Mouse (Mus musculus) embryonic facial prominence, embryonic 14.5 days (tissue): ENCODE measurements at regions not wholly inside any gene's neighbourhood (a gene's known extent, or its start where the extent isn't known, plus 50 kb on each side); places are given as distances from the start of the nearest gene placed in this dataset.
"Not testable (repeated sequence)": the region's sequence is repeated elsewhere in the genome, so short reads cannot be mapped to it uniquely, and the experiment has no call there.

ENCODE experiments used
- ATAC-seq: fragments of 200-750 bp; cut with Nextera tagmentation; 2 replicates; pipeline ENCODE4 v1.8.0; 2017; ENCODE audit warnings: low read depth, moderate number of reproducible peaks, moderate TSS enrichment
- DNase-seq: peaks from one replicate; pipeline ENCODE4 v3.0.0-alpha.2; 2015; ENCODE audit warnings: low spot score
- H3K27ac ChIP-seq: fragments of 300-500 bp; sonication (generic); replicated peaks from 2 replicates; pipeline ENCODE4 v1.5.1; 2014; ENCODE audit warnings: low read depth, mild to moderate bottlenecking, low read length, moderate library complexity
- H3K27me3 ChIP-seq: fragments of 300-500 bp; sonication (generic); replicated peaks from 2 replicates; pipeline ENCODE4 v1.6.1; 2014; ENCODE audit warnings: low read length; ENCODE audit not compliant: control insufficient read depth, insufficient read depth
- H3K36me3 ChIP-seq: fragments of 300-500 bp; sonication (generic); 2 replicates; pipeline ENCODE4 v1.6.1; 2014; ENCODE audit warnings: low read length, mixed read lengths; ENCODE audit not compliant: control insufficient read depth, insufficient read depth
- H3K4me1 ChIP-seq: fragments of 300-500 bp; sonication (generic); 2 replicates; pipeline ENCODE4 v1.6.1; 2014; ENCODE audit warnings: antibody characterized with exemption, low read length; ENCODE audit not compliant: control insufficient read depth, insufficient read depth
- H3K4me2 ChIP-seq: fragments of 300-500 bp; sonication (generic); 2 replicates; pipeline ENCODE4 v1.6.1; 2014; ENCODE audit warnings: low read depth, mild to moderate bottlenecking, low read length, moderate library complexity, mixed read lengths
- H3K4me3 ChIP-seq: fragments of 300-500 bp; sonication (generic); 2 replicates; pipeline ENCODE4 v1.5.1; 2014; ENCODE audit warnings: low read depth, mild to moderate bottlenecking, low read length
- H3K9ac ChIP-seq: fragments of 300-500 bp; sonication (generic); 2 replicates; pipeline ENCODE4 v1.6.1; 2014; ENCODE audit warnings: low read depth, mild to moderate bottlenecking, low read length, moderate library complexity, mixed read lengths
- H3K9me3 ChIP-seq: fragments of 300-500 bp; sonication (generic); 2 replicates; pipeline ENCODE4 v1.6.1; 2016; ENCODE audit warnings: low read length; ENCODE audit not compliant: control insufficient read depth
- WGBS: fragments of 180-500 bp; shearing (Covaris S2); extraction: QIAGEN DNeasy Blood & Tissue Kit; methylation state at CpG from one replicate; pipeline ENCODE4 v1.1.7; 2014; 5-methylcytosine and 5-hydroxymethylcytosine counted together

DNA sequence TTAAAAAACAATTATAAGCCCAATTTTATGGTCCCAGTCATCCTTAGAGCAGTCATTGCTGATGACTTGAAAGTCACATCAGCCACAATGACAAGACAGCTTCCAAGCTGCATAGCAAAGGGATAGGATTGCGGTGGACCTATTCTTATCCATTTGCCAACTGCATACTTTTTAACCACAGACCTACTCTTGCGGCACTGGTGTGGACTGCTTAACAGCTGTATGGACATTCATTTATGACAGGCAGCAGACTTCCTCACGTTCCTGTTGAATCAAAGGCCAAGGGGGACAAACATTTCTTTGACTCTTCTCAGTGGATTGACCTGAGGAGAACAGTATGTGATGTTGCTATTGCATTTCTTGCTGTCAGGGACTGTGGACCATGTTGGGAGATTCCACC, 233.5 kb downstream of the Adgrg6 start:
- no peak for ATAC-seq
- WGBS = 64% methylated on average over 3 of the region's 3 CpGs
- H3K4me1 ChIP-seq = no peaks in the 10 kb centered on the region
- H3K9ac ChIP-seq = no peak overlapping the region
- no peaks in the 10 kb centered on the region for H3K36me3 ChIP-seq
- DNase-seq = no peak
- H3K9me3 ChIP-seq = no peaks in the 10 kb centered on the region
- H3K4me3 ChIP-seq = no peak overlapping the region
- H3K4me2 ChIP-seq = no peak overlapping the region
- no peak overlapping the region for H3K27ac ChIP-seq
- no peaks in the 10 kb centered on the region for H3K27me3 ChIP-seq

DNA sequence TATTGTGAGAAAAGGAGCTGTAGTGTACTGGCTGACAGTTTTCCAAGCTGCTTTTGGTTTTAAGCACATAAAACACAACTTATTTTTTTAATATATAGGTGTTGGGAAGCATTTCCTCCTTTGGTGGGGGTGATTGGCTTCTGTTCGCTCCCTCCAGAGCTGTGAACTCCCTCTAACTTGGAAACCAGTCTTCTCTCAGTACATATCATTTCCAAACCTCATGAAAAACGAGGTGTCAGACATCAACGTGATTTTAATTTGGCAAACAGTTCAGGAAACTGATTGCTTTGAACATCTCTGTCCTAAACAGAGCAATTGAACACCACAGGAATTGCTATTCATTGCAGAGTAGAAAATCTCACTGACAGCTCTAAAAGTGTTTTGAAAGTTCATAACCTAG, 238.6 kb downstream of the Adgrg6 start:
- ATAC-seq = no peak
- no peak for DNase-seq
- 55% methylated on average over 3 of the region's 3 CpGs for WGBS

DNA sequence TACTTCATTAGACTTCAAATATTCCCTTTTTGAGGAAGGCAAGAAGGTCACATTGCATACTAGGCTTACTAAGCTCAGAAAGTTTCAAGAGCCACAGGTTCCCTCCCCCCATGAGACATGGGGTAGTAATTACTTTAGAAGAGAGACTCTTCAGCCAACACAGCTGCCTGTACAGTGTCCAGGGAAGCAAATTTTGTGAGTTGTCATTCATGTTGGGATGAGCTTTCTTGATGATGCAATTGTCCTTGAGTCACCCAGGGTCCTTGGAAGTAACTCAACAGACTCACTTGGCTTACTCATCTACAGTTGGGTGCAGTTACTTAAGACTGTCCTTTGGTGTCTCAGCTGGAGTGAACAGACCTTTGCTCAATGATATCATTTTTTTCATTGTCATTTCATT, 242.0 kb downstream of the Adgrg6 start:
- Histone ChIP-seq H3K4me2 (no peak overlapping the region), H3K9ac (no peak overlapping the region), H3K4me3 (no peak overlapping the region), H3K27ac (no peak overlapping the region), H3K9me3 (no peaks in the 10 kb centered on the region), H3K4me1 (no peaks in the 10 kb centered on the region), H3K27me3 (no peaks in the 10 kb centered on the region), H3K36me3 (no peaks in the 10 kb centered on the region)
- no peak for ATAC-seq
- DNase-seq = no peak

More for the DNA sequence above, 238.6 kb downstream of the Adgrg6 start:
- H3K27me3 ChIP-seq = no peaks in the 10 kb centered on the region
- no peaks in the 10 kb centered on the region for H3K4me1 ChIP-seq
- H3K4me3 ChIP-seq = no peak overlapping the region
- H3K27ac ChIP-seq = no peak overlapping the region
- H3K4me2 ChIP-seq = no peak overlapping the region
- H3K36me3 ChIP-seq = no peaks in the 10 kb centered on the region
- no peaks in the 10 kb centered on the region for H3K9me3 ChIP-seq
- no peak overlapping the region for H3K9ac ChIP-seq

DNA sequence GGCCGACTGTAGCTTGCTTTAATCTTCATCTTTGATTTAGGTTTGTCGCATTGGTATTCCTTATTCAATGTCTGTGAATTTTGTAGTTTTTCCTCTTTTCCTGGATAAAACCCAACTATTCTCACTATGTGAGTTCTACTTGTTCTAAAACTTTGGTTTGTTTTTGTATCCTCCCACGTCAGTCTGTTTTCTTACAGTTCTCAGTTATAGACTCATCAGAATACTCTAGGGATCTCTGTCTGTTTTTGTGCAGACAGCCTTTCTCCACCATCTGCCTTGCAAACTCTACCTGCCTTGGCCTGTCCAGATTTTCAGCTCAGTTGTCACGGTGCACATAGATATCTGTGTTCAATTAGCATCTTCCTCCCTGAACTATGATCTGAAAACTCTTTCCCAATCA, 249.3 kb downstream of the Adgrg6 start:
- no peaks in the 10 kb centered on the region for H3K36me3 ChIP-seq
- no peaks in the 10 kb centered on the region for H3K27me3 ChIP-seq
- H3K4me2 ChIP-seq = no peak overlapping the region
- no peaks in the 10 kb centered on the region for H3K4me1 ChIP-seq
- no peak overlapping the region for H3K27ac ChIP-seq
- no peaks in the 10 kb centered on the region for H3K9me3 ChIP-seq
- H3K9ac ChIP-seq = no peak overlapping the region
- WGBS = 59% methylated on average over 4 of the region's 4 CpGs
- H3K4me3 ChIP-seq = no peak overlapping the region
- no peak for ATAC-seq
- no peak for DNase-seq

DNA sequence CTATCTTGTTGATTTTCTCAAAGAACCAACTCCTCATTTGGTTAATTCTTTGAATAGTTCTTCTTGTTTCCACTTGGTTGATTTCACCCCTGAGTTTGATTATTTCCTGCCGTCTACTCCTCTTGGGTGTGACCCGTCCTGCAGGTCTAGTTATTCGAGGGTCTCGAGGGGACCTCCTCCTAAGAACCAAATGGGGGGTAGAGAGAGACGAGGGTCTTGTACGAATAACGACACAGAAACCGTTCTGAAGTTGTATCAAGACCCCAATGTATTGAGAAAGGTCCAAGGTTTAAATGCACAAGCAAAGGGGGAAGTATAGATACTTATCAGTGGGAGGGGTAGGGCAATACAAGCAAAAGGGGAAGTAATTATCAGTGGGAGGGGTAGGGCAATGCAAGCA, 252.8 kb downstream of the Adgrg6 start:
- not testable (repeated sequence) for H3K4me3 ChIP-seq, ATAC-seq, DNase-seq, H3K36me3 ChIP-seq, H3K9ac ChIP-seq, H3K4me1 ChIP-seq, H3K27ac ChIP-seq, H3K27me3 ChIP-seq, H3K9me3 ChIP-seq, H3K4me2 ChIP-seq
- 81% methylated on average over 8 of the region's 8 CpGs for WGBS

DNA sequence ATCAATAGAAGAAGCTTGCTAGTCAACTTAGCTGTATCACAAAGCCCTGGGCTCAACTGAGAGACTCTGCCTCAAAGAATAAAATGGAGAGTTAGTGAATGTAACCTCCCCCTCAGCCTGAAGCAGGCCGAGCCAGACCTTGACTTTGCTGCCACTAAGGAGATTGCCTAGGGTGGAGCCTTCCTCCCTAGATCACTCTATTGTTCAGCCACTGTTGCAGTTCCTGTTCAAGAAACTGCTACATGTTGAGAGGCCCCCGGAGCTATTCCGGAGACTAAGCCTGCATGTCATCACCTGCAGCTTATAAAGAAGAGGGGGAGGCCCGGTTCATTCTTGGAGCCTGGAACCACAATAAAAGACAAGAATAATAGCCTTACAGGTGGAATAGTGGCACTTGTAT, 257.9 kb downstream of the Adgrg6 start:
- H3K4me2 ChIP-seq = no peak overlapping the region
- H3K27me3 ChIP-seq = no peaks in the 10 kb centered on the region
- DNase-seq (no peak), ATAC-seq (no peak)
- no peaks in the 10 kb centered on the region for H3K9me3 ChIP-seq
- whole genome bisulfite sequencing = 77% methylated on average over 4 of the region's 4 CpGs
- H3K27ac ChIP-seq = no peak overlapping the region
- no peak overlapping the region for H3K9ac ChIP-seq
- no peaks in the 10 kb centered on the region for H3K36me3 ChIP-seq
- no peak overlapping the region for H3K4me3 ChIP-seq
- no peaks in the 10 kb centered on the region for H3K4me1 ChIP-seq

DNA sequence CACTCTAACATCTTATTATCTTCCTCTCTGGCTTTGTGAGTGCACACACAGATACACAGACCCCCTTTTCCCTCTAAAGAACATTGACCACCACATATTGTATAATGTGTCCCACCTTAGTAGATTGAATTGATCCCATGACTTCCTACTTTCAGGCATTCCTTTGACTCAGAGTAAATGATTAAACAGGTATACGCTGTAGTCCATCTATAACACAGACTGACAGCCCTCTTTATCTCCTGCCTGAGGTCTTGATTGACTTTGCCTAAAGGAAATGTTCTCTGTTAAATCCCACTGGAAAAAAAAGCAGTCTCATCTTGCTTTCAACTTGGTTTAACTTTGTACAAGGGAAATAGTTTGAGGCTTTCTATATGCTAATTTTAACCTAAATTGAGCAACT, 268.8 kb downstream of the Adgrg6 start:
- Histone ChIP-seq H3K36me3 (no peaks in the 10 kb centered on the region), H3K27ac (no peak overlapping the region), H3K9me3 (no peaks in the 10 kb centered on the region), H3K4me2 (no peak overlapping the region), H3K9ac (no peak overlapping the region), H3K27me3 (no peaks in the 10 kb centered on the region), H3K4me1 (no peaks in the 10 kb centered on the region), H3K4me3 (no peak overlapping the region)
- no peak for ATAC-seq
- 97% methylated on average over 1 of the region's 1 CpGs for WGBS
- DNase-seq = no peak

DNA sequence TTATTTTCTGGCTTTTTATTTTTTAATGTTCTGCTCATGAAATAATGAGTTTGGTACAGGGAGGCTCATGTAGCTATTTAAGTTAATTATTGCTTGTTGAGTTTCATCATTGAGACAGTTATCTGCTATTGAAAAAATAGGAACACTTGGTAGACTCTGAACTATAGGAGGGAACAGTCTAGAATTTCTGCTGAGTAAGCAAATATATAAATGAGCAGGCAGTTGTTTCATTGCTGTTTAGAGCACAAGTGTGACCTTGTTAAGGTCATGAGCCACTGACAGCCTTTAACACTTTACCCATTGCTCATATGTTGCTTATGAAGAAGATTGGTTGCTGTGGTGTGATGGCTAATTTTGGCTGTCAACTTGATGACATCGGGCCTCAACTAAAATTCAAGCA, 270.0 kb downstream of the Adgrg6 start:
- Histone ChIP-seq H3K4me1 (no peaks in the 10 kb centered on the region), H3K27ac (no peak overlapping the region), H3K36me3 (no peaks in the 10 kb centered on the region), H3K4me3 (no peak overlapping the region), H3K9ac (no peak overlapping the region), H3K9me3 (no peaks in the 10 kb centered on the region), H3K27me3 (no peaks in the 10 kb centered on the region), H3K4me2 (no peak overlapping the region)
- ATAC-seq = no peak
- DNase-seq = no peak
- WGBS = 91% methylated on average over 1 of the region's 1 CpGs

DNA sequence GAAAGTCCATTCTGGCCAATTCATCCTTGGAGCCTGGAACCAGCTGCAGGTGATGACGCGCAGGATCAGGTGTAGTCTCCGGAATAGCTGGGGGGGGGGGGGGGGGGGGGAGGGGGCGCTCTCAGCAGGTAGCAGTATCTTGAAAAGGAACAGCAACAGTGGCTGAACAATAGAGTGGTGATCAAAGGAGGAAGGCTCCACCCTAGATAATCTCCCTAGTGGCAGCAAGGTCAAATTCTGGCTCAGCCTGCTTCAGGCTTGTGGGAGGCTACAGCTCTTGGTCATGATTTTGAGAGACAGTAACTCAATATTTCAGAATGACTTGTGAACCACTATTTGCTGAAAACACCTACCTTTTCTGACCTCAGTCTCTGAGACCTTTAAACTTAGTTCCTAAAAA, 275.5 kb downstream of the Adgrg6 start:
- Histone ChIP-seq H3K4me3 (no peak overlapping the region), H3K27ac (no peak overlapping the region), H3K9me3 (no peaks in the 10 kb centered on the region), H3K4me2 (no peak overlapping the region), H3K4me1 (no peaks in the 10 kb centered on the region), H3K36me3 (no peaks in the 10 kb centered on the region), H3K9ac (no peak overlapping the region), H3K27me3 (no peaks in the 10 kb centered on the region)
- DNase-seq (no peak), ATAC-seq (no peak)
- WGBS = 33% methylated on average over 3 of the region's 4 CpGs
